Comparison of ENCODE assay signal across 20 mouse cellular contexts in the genomic region with DNA sequence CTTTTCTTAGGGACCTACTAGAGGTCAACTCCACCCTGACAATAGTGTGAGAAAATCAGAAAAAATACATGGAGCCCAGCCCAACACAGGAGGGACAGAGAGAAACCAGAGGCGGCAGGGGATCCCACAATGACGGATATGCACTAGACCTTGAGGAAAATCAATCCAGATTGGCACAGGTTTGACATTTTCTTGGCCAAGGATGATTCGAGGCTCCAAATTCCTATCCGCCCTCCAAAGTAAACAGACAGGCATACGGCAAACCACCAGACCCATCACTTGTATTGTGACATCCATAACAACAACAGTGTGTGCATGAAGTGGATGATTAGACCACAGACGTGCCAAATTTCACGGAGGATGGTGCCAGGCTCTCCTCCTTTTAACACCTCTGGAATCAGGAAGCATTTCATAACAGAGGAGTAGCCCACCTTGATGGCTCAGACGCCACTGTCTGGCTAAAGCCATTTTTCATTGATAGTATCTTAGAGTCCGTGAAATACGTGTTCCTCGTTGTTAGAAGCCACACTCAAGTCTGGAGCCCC.
"Had no signal": no experiment of that assay in that cellular context is flagged by ENCODE, and none has a peak within 500 bp of the region (broad histone marks: within the 10 kb centered on the region; RNA-seq: fewer than 3 reads in every experiment).

No protein-coding gene starts in this region.

- H3K4me3 ChIP-seq: layer of hippocampus, adult 2 months; liver, embryonic 15.5 days; lung, embryonic 15.5 days; megakaryocyte, embryonic 14.5 days; midbrain, embryonic 10.5 days; midbrain, embryonic 13.5 days; myocyte; neural tube, embryonic 13.5 days; stomach, embryonic 15.5 days had no signal

- H3K9ac ChIP-seq: liver, embryonic 15.5 days; lung, embryonic 15.5 days; midbrain, embryonic 13.5 days; neural tube, embryonic 13.5 days; stomach, embryonic 15.5 days had no signal

- H3K36me3 ChIP-seq: liver, embryonic 15.5 days; lung, embryonic 15.5 days; midbrain, embryonic 10.5 days; midbrain, embryonic 13.5 days; neural tube, embryonic 13.5 days; stomach, embryonic 15.5 days had no signal

- H3K4me2 ChIP-seq: liver, embryonic 11.5 days; liver, embryonic 15.5 days; lung, embryonic 15.5 days; midbrain, embryonic 13.5 days; neural tube, embryonic 13.5 days; stomach, embryonic 15.5 days had no signal

- H3K9me3 ChIP-seq: lung, embryonic 15.5 days; stomach, embryonic 15.5 days had no signal

- DNase-seq: kidney, postnatal 25 days; layer of hippocampus, adult 9-11 months; lung, adult 18-20 months; lung, postnatal 10 days; lung, postnatal 36 days; retina, postnatal 1 day; right cerebral cortex, postnatal 25 days; spleen, adult 18-20 months; thymus, postnatal 25 days had no signal

- H3K27ac ChIP-seq: layer of hippocampus, adult 2 months; liver, embryonic 15.5 days; lung, embryonic 15.5 days; midbrain, embryonic 10.5 days; midbrain, embryonic 13.5 days; neural tube, embryonic 13.5 days; stomach, embryonic 15.5 days had no signal

- H3K4me1 ChIP-seq: liver, embryonic 15.5 days; lung, embryonic 15.5 days; megakaryocyte, embryonic 14.5 days; midbrain, embryonic 10.5 days; midbrain, embryonic 13.5 days; neural tube, embryonic 13.5 days; stomach, embryonic 15.5 days had no signal

- ATAC-seq: midbrain, embryonic 13.5 days; midbrain, embryonic 16.5 days had no signal

- H3K27me3 ChIP-seq: liver, embryonic 15.5 days; lung, embryonic 15.5 days; megakaryocyte, embryonic 14.5 days; midbrain, embryonic 13.5 days; neural tube, embryonic 13.5 days; stomach, embryonic 15.5 days had no signal
